Mouse (Mus musculus) gastrocnemius, adult 18-20 months (tissue): ENCODE data around the gene Fads3. TPM values are rescaled to one million over a fixed set of nuclear protein-coding genes. Genes with fewer than 3 reads are reported as not detected.

Experiments used
- DNase-seq: peaks from one replicate; pipeline ENCODE4 v3.0.0; 2021; ENCODE audit warnings: low spot score
- total RNA-seq, 2 experiments: library from RNA; stranded (reverse); gene quantifications; 2 replicates each; pipeline ENCODE4 v1.2.3; 2021

The Fads3 gene
- total RNA-seq, 2 experiments from 2014 or later: 2.2 to 5.7 TPM

GRCm38 (mm10) chr19:10107051-10107611 is 65.8 kb downstream of the Fads3 start:
- DNase-seq: no peak

GRCm38 (mm10) chr19:10108129-10108528 is 66.8 kb downstream of the Fads3 start:
- no peak for DNase-seq

GRCm38 (mm10) chr19:10108666-10109065 is 67.3 kb downstream of the Fads3 start:
- no peak for DNase-seq

Other genes with a start within 250 kb of the Fads3 start
- not detected for gene Scgb2a2, start 194.0 kb upstream of the Fads3 start, total RNA-seq
- gene Incenp, start 142.0 kb upstream of the Fads3 start, total RNA-seq: 1 to 10 TPM; 1.4 to 1.7 TPM
- 1,000 to 10,000 TPM; 2,098 to 2,234 TPM for gene Fth1, start 61.0 kb upstream of the Fads3 start, total RNA-seq
- under 1 TPM; 0.11 to 0.24 TPM for gene Best1, start 39.9 kb upstream of the Fads3 start, total RNA-seq
- 1 to 10 TPM; 3.0 to 4.5 TPM for gene Rab3il1, start 39.9 kb upstream of the Fads3 start, total RNA-seq
- 1 to 10 TPM; 1.8 to 2.4 TPM for gene Fads2, start 60.2 kb downstream of the Fads3 start, total RNA-seq
- gene Fads1, start 141.3 kb downstream of the Fads3 start, total RNA-seq: 1 to 10 TPM; 4.1 to 6.2 TPM
- gene Tmem258, start 162.4 kb downstream of the Fads3 start, total RNA-seq: 10 to 100 TPM; 83.7 to 89.8 TPM
- 1 to 10 TPM; 3.6 to 4.3 TPM for gene Fen1, start 162.6 kb downstream of the Fads3 start, total RNA-seq
- not detected for gene Myrf, start 199.2 kb downstream of the Fads3 start, total RNA-seq